Mouse (Mus musculus) ES-E14 (cell line): ENCODE data around the gene Gm49395.

Experiments
- CHD2 ChIP-seq: IDR thresholded peaks from 2 replicates; pipeline ENCODE4 v1.6.1; 2014; ENCODE audit warnings: mild to moderate bottlenecking, low read depth, low read length, inconsistent platforms
- HCFC1 ChIP-seq: IDR thresholded peaks from 2 replicates; pipeline ENCODE4 v1.6.1; 2012; ENCODE audit warnings: low read length, inconsistent platforms, borderline replicate concordance; ENCODE audit not compliant: insufficient read depth
- MAFK ChIP-seq: IDR thresholded peaks from 2 replicates; pipeline ENCODE4 v1.6.1; 2014; ENCODE audit warnings: mild to moderate bottlenecking, low read depth, low read length, inconsistent platforms; ENCODE audit not compliant: insufficient read depth

DNA sequence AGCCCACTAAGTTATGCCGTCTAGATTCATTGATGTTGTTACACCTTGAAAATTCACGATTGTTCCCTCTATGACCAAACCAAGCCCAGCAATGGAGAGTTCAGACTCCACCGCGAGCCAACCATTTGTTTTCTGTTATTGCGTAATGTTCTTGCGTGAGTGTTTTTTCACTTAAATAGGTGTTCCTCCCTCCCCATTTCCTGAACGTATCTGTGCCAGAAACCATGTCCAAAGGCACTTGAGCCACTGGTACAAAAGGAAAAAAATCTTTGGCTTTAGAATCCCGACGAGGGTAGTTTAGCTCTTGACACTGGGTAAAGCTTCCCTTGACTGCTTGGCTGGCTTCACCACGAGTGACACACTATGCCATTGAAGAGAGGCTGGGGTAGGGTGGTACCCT is 4.5 kb upstream of the Gm49395 start:
- TF ChIP-seq MAFK (no peak), CHD2 (no peak), HCFC1 (no peak)
